Comparison of ENCODE assay signal across 21 mouse cellular contexts in genomic region chrX:162206350-162206884, GRCm38 (mm10). TPM values are rescaled to one million over a fixed set of nuclear protein-coding genes. Genes with fewer than 3 reads are reported as not detected.
A peak's percentile ranks its signal among the peaks of the same experiment; 100 is the strongest.
DNase-seq lines count a peak whose midpoint lies in the region; ATAC-seq lines count a peak whose summit lies in the region.
"Had no signal": no experiment of that assay in that cellular context is flagged by ENCODE, and none has a peak within 500 bp of the region (broad histone marks: within the 10 kb centered on the region; RNA-seq: fewer than 3 reads in every experiment).

No protein-coding gene starts in this region.

- peak; percentile 75 for ATAC-seq in forebrain, embryonic 16.5 days
- no peak for ATAC-seq in forebrain, embryonic 12.5 days (ENCODE audit: low FRiP score)
- ATAC-seq in lung, embryonic 15.5 days (ENCODE audit: borderline replicate concordance, extremely low read depth, low FRiP score, low TSS enrichment), result peak; percentile 67; the same call in 1 of the 2 replicates
- ATAC-seq: intestine, embryonic 16.5 days had no signal

- no peaks in the 10 kb centered on the region for H3K36me3 ChIP-seq in forebrain, embryonic 16.5 days (ENCODE audit: control insufficient read depth, insufficient read depth)
- H3K36me3 ChIP-seq in forebrain, embryonic 12.5 days (replicated peaks), result no peaks in the 10 kb centered on the region
- H3K36me3 ChIP-seq in lung, embryonic 15.5 days, result no peaks in the 10 kb centered on the region
- H3K36me3 ChIP-seq: embryonic facial prominence, embryonic 15.5 days; heart, embryonic 13.5 days; hindbrain, embryonic 15.5 days had no signal

- no peak overlapping the region for H3K27ac ChIP-seq in forebrain, embryonic 16.5 days (ENCODE audit: low read length)
- H3K27ac ChIP-seq in forebrain, embryonic 12.5 days, result no peak overlapping the region
- H3K27ac ChIP-seq in lung, embryonic 15.5 days, result no peak overlapping the region
- H3K27ac ChIP-seq: embryonic facial prominence, embryonic 15.5 days; gastrocnemius, adult 2 months; heart, embryonic 13.5 days; hindbrain, embryonic 15.5 days had no signal

- H3K9ac ChIP-seq in forebrain, embryonic 16.5 days (replicated peaks; ENCODE audit: low read depth, low read length), result no peak overlapping the region
- H3K9ac ChIP-seq in forebrain, embryonic 12.5 days, result no peak overlapping the region
- H3K9ac ChIP-seq in lung, embryonic 15.5 days, result no peak overlapping the region
- H3K9ac ChIP-seq: embryonic facial prominence, embryonic 15.5 days; heart, embryonic 13.5 days; hindbrain, embryonic 15.5 days had no signal

- no peaks in the 10 kb centered on the region for H3K4me1 ChIP-seq in forebrain, embryonic 16.5 days (replicated peaks; ENCODE audit: control insufficient read depth, insufficient read depth, low read length)
- H3K4me1 ChIP-seq in forebrain, embryonic 12.5 days, result no peaks in the 10 kb centered on the region
- H3K4me1 ChIP-seq in lung, embryonic 15.5 days, result no peaks in the 10 kb centered on the region
- H3K4me1 ChIP-seq: embryonic facial prominence, embryonic 15.5 days; heart, embryonic 13.5 days; hindbrain, embryonic 15.5 days had no signal

- H3K9me3 ChIP-seq in forebrain, embryonic 16.5 days (ENCODE audit: control insufficient read depth, low read length), result no peaks in the 10 kb centered on the region
- no peaks in the 10 kb centered on the region for H3K9me3 ChIP-seq in forebrain, embryonic 12.5 days
- H3K9me3 ChIP-seq in lung, embryonic 15.5 days, result no peaks in the 10 kb centered on the region
- H3K9me3 ChIP-seq: embryonic facial prominence, embryonic 15.5 days; heart, embryonic 13.5 days; hindbrain, embryonic 15.5 days had no signal

- H3K4me2 ChIP-seq in forebrain, embryonic 16.5 days (ENCODE audit: low read length), result no peak overlapping the region
- H3K4me2 ChIP-seq in forebrain, embryonic 12.5 days, result no peak overlapping the region
- no peak overlapping the region for H3K4me2 ChIP-seq in lung, embryonic 15.5 days
- H3K4me2 ChIP-seq: embryonic facial prominence, embryonic 15.5 days; heart, embryonic 13.5 days; hindbrain, embryonic 15.5 days had no signal

- H3K4me3 ChIP-seq in forebrain, embryonic 16.5 days (replicated peaks; ENCODE audit: low read length), result no peak overlapping the region
- H3K4me3 ChIP-seq in forebrain, embryonic 12.5 days (replicated peaks), result no peak overlapping the region
- no peak overlapping the region for H3K4me3 ChIP-seq in lung, embryonic 15.5 days
- H3K4me3 ChIP-seq: embryonic facial prominence, embryonic 15.5 days; erythroblast, embryonic 14.5 days; gastrocnemius, adult 2 months; heart, embryonic 13.5 days; hindbrain, embryonic 15.5 days had no signal

- H3K27me3 ChIP-seq in forebrain, embryonic 16.5 days (replicated peaks; ENCODE audit: control insufficient read depth, insufficient read depth, low read length), result no peaks in the 10 kb centered on the region; the same call in 1 of the 2 replicates
- H3K27me3 ChIP-seq in forebrain, embryonic 12.5 days, result peaks cover 6% of the 10 kb centered on the region; the same call in 1 of the 2 replicates
- peaks cover 2% of the 10 kb centered on the region; the same call in 1 of the 2 replicates for H3K27me3 ChIP-seq in lung, embryonic 15.5 days
- H3K27me3 ChIP-seq: heart, embryonic 13.5 days; hindbrain, embryonic 15.5 days had no signal

- 62% methylated on average over 2 of the region's 2 CpGs for WGBS in forebrain, embryonic 16.5 days
- whole genome bisulfite sequencing in forebrain, embryonic 12.5 days, result 93% methylated on average over 2 of the region's 2 CpGs
- 64% methylated on average over 2 of the region's 2 CpGs for WGBS in lung, embryonic 15.5 days

- DNase-seq in lung, postnatal 10 days, result no peak
- DNase-seq in Muller cell, postnatal 12 days (ENCODE audit: inconsistent ontology term), result peak; percentile 38
- peak; percentile 23 for DNase-seq in brain, adult 2 months (ENCODE audit: low read depth, low spot score)
- DNase-seq in right cerebral cortex, postnatal 25 days, result no peak
- DNase-seq: adrenal gland, adult 8-10 months; adrenal gland, postnatal 36 days; cerebellum, adult 18-20 months; cerebellum, adult 9-11 months; cerebellum, postnatal 36 days; gastrocnemius, adult 2 months; gastrocnemius, postnatal 25 days; heart, adult 11 months; heart, postnatal 36 days had no signal

RNA-seq across cellular contexts. Expression of gene Nhs, which starts 46.9 kb away (rescaled TPM):
- 1.4 and 1.9 TPM in 2 replicates for polyA plus RNA-seq in forebrain, embryonic 16.5 days (2015; fragmentation: Nextera tagmentation; extraction: Ambion mirVana)
- polyA plus RNA-seq in forebrain, embryonic 12.5 days (2016; fragmentation: Nextera tagmentation; extraction: Ambion mirVana), result 3.2 TPM in 2 replicates
- polyA plus RNA-seq in lung, embryonic 15.5 days (2015; fragmentation: Nextera tagmentation; extraction: Ambion mirVana), result 1.5 TPM in 2 replicates
- polyA plus RNA-seq: erythroblast, embryonic 14.5 days had no signal

Comparison
In these comparisons a context has a peak if more than half of its experiments do, and no peak if none do; other contexts are left out.
1. DNase-seq: peak in Muller cell, postnatal 12 days (single experiment) and brain, adult 2 months (single experiment); none in lung, postnatal 10 days (single experiment) and right cerebral cortex, postnatal 25 days (single experiment).